In genomic region chr2:4542629-4543416, GRCm38 (mm10) we compare ENCODE assay signal across 9 mouse cellular contexts.
DNase-seq lines count a peak whose midpoint lies in the region; ATAC-seq and TF ChIP-seq lines count a peak whose summit lies in the region.
"Had no signal": no experiment of that assay in that cellular context is flagged by ENCODE, and none has a peak within 500 bp of the region (broad histone marks: within the 10 kb centered on the region; RNA-seq: fewer than 3 reads in every experiment).

No protein-coding gene starts in this region.

- no peak overlapping the region for H3K4me3 ChIP-seq in kidney, adult 2 months (ENCODE audit: insufficient read depth, low read depth, low read length)
- no peak overlapping the region for H3K4me3 ChIP-seq in forebrain, embryonic 11.5 days (ENCODE audit: low read depth, low read length)
- H3K4me3 ChIP-seq in heart, postnatal 0 days (ENCODE audit: low read depth, low read length), result no peak overlapping the region
- no peak overlapping the region for H3K4me3 ChIP-seq in limb, embryonic 15.5 days
- no peak overlapping the region for H3K4me3 ChIP-seq in stomach, postnatal 0 days (ENCODE audit: low read depth, low read length)
- H3K4me3 ChIP-seq: erythroblast, embryonic 14.5 days had no signal

- no peak overlapping the region for H3K27ac ChIP-seq in kidney, adult 2 months (ENCODE audit: insufficient read depth, low read depth, low read length)
- H3K27ac ChIP-seq in forebrain, embryonic 11.5 days (ENCODE audit: low read depth, low read length), result peak overlapping the region; percentile 63
- H3K27ac ChIP-seq in heart, postnatal 0 days (ENCODE audit: low read depth), result peak overlapping the region; percentile 62
- peak overlapping the region; percentile 33; the same call in 1 of the 2 replicates for H3K27ac ChIP-seq in limb, embryonic 15.5 days
- no peak overlapping the region for H3K27ac ChIP-seq in stomach, postnatal 0 days (replicated peaks)

- H3K9me3 ChIP-seq in forebrain, embryonic 11.5 days (ENCODE audit: control insufficient read depth, low read length), result no peaks in the 10 kb centered on the region
- no peaks in the 10 kb centered on the region for H3K9me3 ChIP-seq in heart, postnatal 0 days (replicated peaks; ENCODE audit: control insufficient read depth, low read length)
- H3K9me3 ChIP-seq in limb, embryonic 15.5 days, result no peaks in the 10 kb centered on the region
- H3K9me3 ChIP-seq in stomach, postnatal 0 days (ENCODE audit: control insufficient read depth, low read length), result no peaks in the 10 kb centered on the region

- peak; percentile 34; the same call in 1 of the 2 replicates for ATAC-seq in forebrain, embryonic 11.5 days (replicated peaks; ENCODE audit: low FRiP score)
- peak; percentile 56 for ATAC-seq in heart, postnatal 0 days (ENCODE audit: insufficient read depth, low read depth)
- ATAC-seq in limb, embryonic 15.5 days (ENCODE audit: insufficient number of reproducible peaks, low FRiP score, low TSS enrichment, low read depth), result no peak
- ATAC-seq in stomach, postnatal 0 days (ENCODE audit: low FRiP score, low TSS enrichment), result no peak

- TF ChIP-seq CTCF in kidney, adult 2 months (conservative IDR thresholded peaks at IDR 0.05; ENCODE audit: insufficient read depth, insufficient read length, low read depth, low read length), result no peak
- TF ChIP-seq CTCF in heart, postnatal 0 days (IDR thresholded peaks at IDR 0.05; ENCODE audit: low read depth), result no peak
- no peak for TF ChIP-seq CTCF in stomach, postnatal 0 days (IDR thresholded peaks at IDR 0.05; ENCODE audit: low read depth)

- DNase-seq in kidney, adult 2 months, result peak; percentile 54
- no peak for DNase-seq in kidney, adult 18-20 months
- no peak for DNase-seq in forebrain, embryonic 11.5 days (ENCODE audit: low spot score)
- DNase-seq in heart, postnatal 0 days (ENCODE audit: low spot score), result peak; percentile 61
- DNase-seq in stomach, postnatal 0 days (ENCODE audit: low spot score), result no peak
- DNase-seq in right cerebral cortex, postnatal 10 days (ENCODE audit: low spot score in 2 of 2), result no peak
- no peak for DNase-seq in cerebellum, postnatal 25 days

- H3K27me3 ChIP-seq in kidney, adult 2 months (replicated peaks; ENCODE audit: control insufficient read depth, insufficient read depth, low read length), result no peaks in the 10 kb centered on the region
- no peaks in the 10 kb centered on the region for H3K27me3 ChIP-seq in forebrain, embryonic 11.5 days (ENCODE audit: control insufficient read depth, insufficient read depth, low read length)
- no peaks in the 10 kb centered on the region for H3K27me3 ChIP-seq in heart, postnatal 0 days (ENCODE audit: control insufficient read depth, insufficient read depth, low read length)
- H3K27me3 ChIP-seq in limb, embryonic 15.5 days, result no peaks in the 10 kb centered on the region
- no peaks in the 10 kb centered on the region for H3K27me3 ChIP-seq in stomach, postnatal 0 days (ENCODE audit: control insufficient read depth, insufficient read depth, low read length)

- TF ChIP-seq EP300 in heart, postnatal 0 days (IDR thresholded peaks at IDR 0.05; ENCODE audit: low read depth), result no peak
- TF ChIP-seq EP300 in stomach, postnatal 0 days (optimal IDR thresholded peaks at IDR 0.05), result no peak

- no peaks in the 10 kb centered on the region for H3K4me1 ChIP-seq in kidney, adult 2 months (ENCODE audit: control insufficient read depth, insufficient read depth, low read length)
- peaks cover 22% of the 10 kb centered on the region for H3K4me1 ChIP-seq in forebrain, embryonic 11.5 days (replicated peaks; ENCODE audit: control insufficient read depth, insufficient read depth, low read length)
- H3K4me1 ChIP-seq in heart, postnatal 0 days (ENCODE audit: control insufficient read depth, insufficient read depth), result peaks cover 35% of the 10 kb centered on the region
- peaks cover 27% of the 10 kb centered on the region for H3K4me1 ChIP-seq in limb, embryonic 15.5 days
- no peaks in the 10 kb centered on the region for H3K4me1 ChIP-seq in stomach, postnatal 0 days (replicated peaks; ENCODE audit: control insufficient read depth, insufficient read depth)

- no peaks in the 10 kb centered on the region for H3K36me3 ChIP-seq in kidney, adult 2 months (ENCODE audit: control insufficient read depth, insufficient read depth, low read length)
- no peaks in the 10 kb centered on the region for H3K36me3 ChIP-seq in forebrain, embryonic 11.5 days (ENCODE audit: control insufficient read depth, insufficient read depth, low read length)
- H3K36me3 ChIP-seq in heart, postnatal 0 days (replicated peaks; ENCODE audit: control insufficient read depth, insufficient read depth, low read length), result 0 out of 2 replicates have a peak, but pooled peaks cover 11% of the 10 kb centered on the region
- peaks cover 19% of the 10 kb centered on the region for H3K36me3 ChIP-seq in limb, embryonic 15.5 days
- H3K36me3 ChIP-seq in stomach, postnatal 0 days (ENCODE audit: control insufficient read depth, insufficient read depth, low read length), result no peaks in the 10 kb centered on the region

- H3K4me2 ChIP-seq in forebrain, embryonic 11.5 days (ENCODE audit: low read depth, low read length, severe bottlenecking), result no peak overlapping the region
- H3K4me2 ChIP-seq in heart, postnatal 0 days (ENCODE audit: low read depth, low read length), result no peak overlapping the region
- no peak overlapping the region for H3K4me2 ChIP-seq in limb, embryonic 15.5 days
- no peak overlapping the region for H3K4me2 ChIP-seq in stomach, postnatal 0 days (replicated peaks; ENCODE audit: low read depth)

- no peak for TF ChIP-seq POLR2A in kidney, adult 2 months (IDR thresholded peaks at IDR 0.05; ENCODE audit: low read depth, low read length)

- 50% methylated on average over 11 of the region's 11 CpGs for WGBS in kidney, adult 2 months
- 47% methylated on average over 11 of the region's 11 CpGs for WGBS in forebrain, embryonic 11.5 days
- WGBS in heart, postnatal 0 days, result 51% methylated on average over 11 of the region's 11 CpGs
- WGBS in limb, embryonic 15.5 days, result 53% methylated on average over 11 of the region's 11 CpGs
- 60% methylated on average over 11 of the region's 11 CpGs for WGBS in stomach, postnatal 0 days

- no peak overlapping the region for H3K9ac ChIP-seq in forebrain, embryonic 11.5 days (ENCODE audit: low read length)
- H3K9ac ChIP-seq in heart, postnatal 0 days (replicated peaks; ENCODE audit: low read depth, low read length), result no peak overlapping the region
- H3K9ac ChIP-seq in limb, embryonic 15.5 days, result no peak overlapping the region
- no peak overlapping the region for H3K9ac ChIP-seq in stomach, postnatal 0 days (ENCODE audit: low read length)

Comparison
In these comparisons a context has a peak if more than half of its experiments do, and no peak if none do; other contexts are left out.
1. DNase-seq: peak in kidney, adult 2 months (single experiment) and heart, postnatal 0 days (single experiment); none in kidney, adult 18-20 months (single experiment), forebrain, embryonic 11.5 days (single experiment), stomach, postnatal 0 days (single experiment), right cerebral cortex, postnatal 10 days (0 of 2) and cerebellum, postnatal 25 days (0 of 2).
2. H3K27ac ChIP-seq: peak in forebrain, embryonic 11.5 days (single experiment), heart, postnatal 0 days (single experiment) and limb, embryonic 15.5 days (single experiment); none in kidney, adult 2 months (single experiment) and stomach, postnatal 0 days (single experiment).
3. ATAC-seq: peak in forebrain, embryonic 11.5 days (single experiment) and heart, postnatal 0 days (single experiment); none in limb, embryonic 15.5 days (single experiment) and stomach, postnatal 0 days (single experiment).